Mouse (Mus musculus) heart, postnatal 25 days (tissue): ENCODE results near the gene Synj1. TPM values are rescaled to one million over a fixed set of nuclear protein-coding genes. Genes with fewer than 3 reads are reported as not detected.

Experiments
- DNase-seq: peaks from one replicate; pipeline ENCODE4 v3.0.0; 2022; ENCODE audit warnings: low spot score
- intact Hi-C: fragments of 180-260 bp; cut with DNase I; formaldehyde crosslinking; loops from one replicate; pipeline ENCODE4 v1.15.1; 2025
- total RNA-seq, 2 experiments: library from RNA; stranded (reverse); gene quantifications; 2 replicates each; pipeline ENCODE4 v1.2.3; 2021

Gene Synj1
- total RNA-seq, 2 experiments from 2014 or later: 27.6 to 29.5 TPM

- no peak for DNase-seq
- intact Hi-C loops: no loop called here
Observed at GRCm38 (mm10) chr16:90955494-90955893, 55.6 kb downstream of the Synj1 start.

- no peak for DNase-seq
- intact Hi-C loops: no loop called here
Observed at GRCm38 (mm10) chr16:90953770-90954169, 57.3 kb downstream of the Synj1 start.

GRCm38 (mm10) chr16:90953147-90953546 lies 58.0 kb downstream of the Synj1 start:
- intact Hi-C loops: no loop called here

GRCm38 (mm10) chr16:90950354-90950963 lies 60.6 kb downstream of the Synj1 start:
- intact Hi-C loops: no loop called here
- DNase-seq: no peak

More at GRCm38 (mm10) chr16:90953147-90953546, 58.0 kb downstream of the Synj1 start:
- no peak for DNase-seq

GRCm38 (mm10) chr16:90946977-90947376 lies 64.1 kb downstream of the Synj1 start:
- intact Hi-C loops: no loop called here

DNA sequence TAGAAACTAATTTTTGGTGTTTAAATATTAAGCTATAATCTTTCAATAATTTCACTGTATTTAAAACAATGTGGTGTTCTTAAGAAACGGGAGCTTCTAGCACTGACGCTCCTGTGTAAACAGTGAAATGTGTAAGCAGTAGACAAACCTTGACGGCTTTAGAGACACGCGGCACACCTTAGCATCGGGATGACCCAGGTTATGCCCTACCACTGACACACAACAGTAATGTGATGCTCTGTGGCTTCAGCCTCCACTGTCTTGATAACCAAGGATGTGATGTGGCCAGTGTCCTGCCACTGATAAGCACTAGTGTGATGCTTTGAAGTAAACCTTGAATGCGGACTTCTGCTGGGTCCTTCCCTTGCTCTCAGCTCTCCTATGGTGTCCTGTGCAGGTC lies 69.9 kb downstream of the Synj1 start:
- intact Hi-C loops: no loop called here
- DNase-seq: no peak

More at GRCm38 (mm10) chr16:90946977-90947376, 64.1 kb downstream of the Synj1 start:
- no peak for DNase-seq

GRCm38 (mm10) chr16:90934687-90935328 lies 76.3 kb downstream of the Synj1 start, which contains the start of gene Cfap298:
Gene Cfap298 (minus strand): TSS chr16:90935114.
- intact Hi-C loops: loop anchor here (5.0 kb wide), 2 partner anchors 77 to 198 kb away; partner anchors contain the start of genes Mrap and Synj1
- DNase-seq: peak; percentile 87

GRCm38 (mm10) chr16:90934193-90934686 lies 76.9 kb downstream of the Synj1 start:
- DNase-seq: peak; percentile 36
- intact Hi-C loops: loop anchor here (5.0 kb wide), 1 partner anchor 197 kb away; the partner anchor contains the start of gene Mrap

DNA sequence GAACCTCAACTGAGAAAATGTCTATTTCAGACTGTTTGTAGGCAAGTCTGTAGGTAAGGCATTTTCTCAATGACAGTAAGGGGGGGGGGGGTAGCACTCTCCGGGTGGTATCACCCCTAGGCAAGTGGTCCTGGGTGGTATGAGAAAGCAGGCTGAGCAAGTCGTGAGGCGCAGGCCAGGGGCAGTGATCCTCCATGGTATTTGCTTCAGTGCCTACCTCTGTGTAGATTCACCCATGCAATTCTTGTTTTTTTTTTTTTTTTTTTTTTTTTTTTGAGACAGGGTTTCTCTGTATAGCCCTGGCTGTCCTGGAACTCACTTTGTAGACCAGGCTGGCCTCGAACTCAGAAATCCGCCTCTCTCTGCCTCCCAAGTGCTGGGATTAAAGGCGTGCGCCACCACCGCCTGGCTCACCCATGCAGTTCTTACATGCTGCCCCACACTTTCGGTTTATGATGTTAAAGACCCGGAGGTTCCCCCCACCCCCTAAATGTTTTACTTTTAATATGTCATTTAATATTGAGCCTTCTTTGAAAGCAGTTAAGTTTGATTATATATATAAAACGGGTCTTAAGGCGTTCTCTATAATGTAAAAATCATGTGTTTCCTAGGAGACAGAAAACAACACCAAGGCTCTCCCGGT lies 77.5 kb downstream of the Synj1 start:
- no peak for DNase-seq
- intact Hi-C loops: loop anchor here (5.0 kb wide), 1 partner anchor 196 kb away; the partner anchor contains the start of gene Mrap

DNA sequence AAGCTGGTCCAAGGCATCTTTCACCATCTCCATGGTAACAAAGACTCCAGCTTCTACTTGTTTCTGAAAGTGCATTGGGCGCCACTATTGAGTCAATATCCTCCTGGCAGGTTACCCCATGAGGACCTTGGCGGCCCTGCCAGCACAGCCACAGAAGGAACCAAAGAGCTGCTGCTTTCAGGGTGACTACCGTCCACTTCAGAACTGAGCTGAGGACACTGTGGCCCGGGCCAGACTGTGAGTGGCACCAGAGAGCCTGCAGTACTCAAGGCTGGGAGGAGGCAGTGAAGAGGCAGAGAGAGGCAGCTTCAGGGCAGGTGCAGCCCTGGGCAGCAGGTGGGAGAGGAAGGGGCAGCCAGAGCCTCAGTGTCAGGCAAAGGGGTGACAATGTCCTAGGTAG lies 83.7 kb downstream of the Synj1 start:
- intact Hi-C loops: loop anchor here (10.0 kb wide), 1 partner anchor 613 kb away; no protein-coding TSS in a partner anchor

DNA sequence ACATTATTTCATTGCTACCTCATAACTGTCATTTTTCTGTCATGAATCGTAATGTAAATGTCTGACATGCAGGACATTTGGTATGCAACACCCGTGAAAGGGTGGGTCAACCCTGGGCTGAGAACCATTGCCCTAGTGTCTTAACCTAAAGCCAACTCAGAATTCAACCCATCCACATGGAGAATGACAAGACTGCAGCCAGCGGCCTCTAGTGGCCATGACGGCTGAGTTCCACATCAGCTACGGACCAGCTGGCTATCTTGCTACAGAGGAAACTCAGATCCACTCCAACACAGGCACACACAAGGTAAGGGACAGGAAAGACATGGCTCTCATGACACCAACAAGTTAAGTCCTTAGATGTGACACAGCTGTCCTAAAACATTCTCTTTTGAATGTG lies 85.6 kb downstream of the Synj1 start:
- no peak for DNase-seq
- intact Hi-C loops: loop anchor here (2.0 to 10.0 kb wide), 2 partner anchors 95 to 611 kb away; no protein-coding TSS in a partner anchor

More for the DNA sequence above, 83.7 kb downstream of the Synj1 start:
- DNase-seq: no peak

DNA sequence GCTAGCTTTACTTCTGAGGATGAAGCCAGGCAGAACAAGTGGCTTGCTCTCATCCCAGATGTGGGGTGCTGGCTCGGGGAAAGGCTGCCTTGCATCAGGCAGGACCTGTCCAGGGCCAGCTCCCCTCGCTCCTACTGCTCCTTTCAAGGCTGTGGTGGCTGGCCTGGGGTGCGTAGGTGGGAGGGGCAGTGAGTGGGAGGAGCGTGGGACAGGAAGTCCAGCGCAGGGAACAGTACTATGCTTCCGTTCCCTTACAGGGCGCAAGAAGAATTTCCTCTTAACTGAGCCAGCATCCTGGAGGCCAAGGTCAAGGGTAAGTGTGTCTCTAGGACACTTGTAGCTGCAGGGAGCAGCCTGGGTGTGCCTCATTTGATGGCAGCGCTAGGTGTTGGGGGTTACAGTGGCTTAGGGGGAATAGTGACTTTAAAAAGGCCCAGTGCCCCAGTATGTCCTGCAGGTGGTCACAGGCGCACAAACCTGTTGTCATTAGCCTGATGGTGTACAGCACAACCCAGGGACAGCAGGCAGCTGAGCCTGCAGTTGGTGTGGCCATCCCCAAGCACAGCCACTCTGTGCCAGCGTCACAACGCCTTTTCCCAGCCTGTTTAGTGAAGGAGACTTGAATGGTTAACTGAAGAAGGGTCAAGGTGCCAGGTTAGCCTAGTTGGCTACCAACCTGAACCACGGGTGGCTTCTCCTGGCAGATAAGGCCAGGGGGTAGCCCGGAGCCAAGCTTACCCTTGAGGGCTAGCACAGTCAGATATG lies 86.3 kb downstream of the Synj1 start:
- DNase-seq: no peak
- intact Hi-C loops: loop anchor here (2.0 to 10.0 kb wide), 2 partner anchors 94 to 610 kb away; no protein-coding TSS in a partner anchor

GRCm38 (mm10) chr16:90921471-90922159 lies 89.5 kb downstream of the Synj1 start:
- peak; percentile 23 for DNase-seq
- intact Hi-C loops: loop anchor here (10.0 kb wide), 1 partner anchor 607 kb away; no protein-coding TSS in a partner anchor

GRCm38 (mm10) chr16:90917156-90917555 lies 94.0 kb downstream of the Synj1 start:
- intact Hi-C loops: no loop called here
- no peak for DNase-seq

DNA sequence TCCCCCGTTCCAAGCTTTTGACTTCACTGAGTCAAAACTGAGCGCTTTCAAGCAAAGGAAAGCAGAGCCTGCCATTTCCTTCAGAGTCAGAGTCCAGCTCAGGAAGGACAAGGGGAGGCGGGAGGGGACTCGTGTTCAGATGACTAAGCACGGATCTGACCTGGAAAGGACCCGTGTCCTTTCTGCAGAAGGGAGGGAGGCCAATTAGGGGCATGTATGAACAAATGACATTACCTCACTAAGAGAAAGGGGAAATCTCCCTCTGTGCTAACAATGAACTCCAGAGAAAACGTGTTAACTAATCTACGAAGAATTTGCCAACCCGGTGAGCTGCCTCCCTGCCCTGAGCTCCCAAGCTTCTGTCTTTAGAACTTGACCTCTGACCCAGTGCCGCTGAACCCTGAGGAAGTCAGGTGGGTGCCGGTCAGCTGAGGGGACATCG lies 95.0 kb downstream of the Synj1 start:
- DNase-seq: peak; percentile 27
- intact Hi-C loops: no loop called here

DNA sequence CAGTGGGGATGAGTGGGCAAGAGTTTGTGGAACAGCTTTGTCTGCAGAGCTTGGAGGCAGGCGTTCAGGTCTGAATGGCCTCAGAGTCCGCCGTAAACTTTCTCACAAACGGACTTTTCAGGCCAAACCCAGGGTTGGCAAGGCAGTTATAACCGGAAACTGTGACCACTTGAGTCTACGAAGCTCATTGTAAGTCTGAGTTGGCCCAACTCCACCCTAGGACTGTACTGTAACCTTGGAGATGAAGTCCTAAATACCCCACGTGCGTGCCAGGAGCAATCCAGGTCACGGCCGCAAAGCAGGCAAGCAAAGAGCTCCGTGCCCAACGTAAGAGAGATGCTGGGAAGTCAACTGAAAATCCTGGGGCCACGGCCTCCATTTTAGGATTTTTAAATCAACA lies 99.3 kb downstream of the Synj1 start:
- no peak for DNase-seq
- intact Hi-C loops: no loop called here

- intact Hi-C loops: no loop called here
- no peak for DNase-seq
Observed at GRCm38 (mm10) chr16:90910855-90911533, 100.1 kb downstream of the Synj1 start.

- intact Hi-C loops: no loop called here
- DNase-seq: no peak
Observed at GRCm38 (mm10) chr16:90907250-90907649, 103.9 kb downstream of the Synj1 start.
